Mouse (Mus musculus) adrenal gland, postnatal 14 days (tissue): ENCODE measurements around the gene Smco3. TPM values are rescaled to one million over a fixed set of nuclear protein-coding genes. Genes with fewer than 3 reads are reported as not detected.
A peak's percentile ranks its signal among the peaks of the same experiment; 100 is the strongest.
"Not testable (repeated sequence)": the region's sequence is repeated elsewhere in the genome, so short reads cannot be mapped to it uniquely, and the experiment has no call there.

Experiments used
- DNase-seq: peaks from one replicate; pipeline ENCODE4 v3.0.0; 2021; ENCODE audit warnings: mixed read lengths
- microRNA-seq, 2 experiments: library from miRNA; unstranded; fragments of <30 nt; microRNA quantifications; one replicate each; pipeline ENCODE4 v1.2.0; 2021
- total RNA-seq: library from RNA; stranded (reverse); gene quantifications from 2 replicates; pipeline ENCODE4 v1.2.3, GENCODE M21; 2021

Gene Smco3
- total RNA-seq, 1 experiment from 2014 or later: 0.22 TPM

GRCm38 (mm10) chr6:136804705-136805408 lies 30.4 kb downstream of the Smco3 start:
- DNase-seq: no peak

- peak; percentile 97 for DNase-seq
Measured at GRCm38 (mm10) chr6:136803739-136804633, 31.3 kb downstream of the Smco3 start, which contains the start of gene Hist4h4. Gene Hist4h4 (minus strand): TSS chr6:136804415.

GRCm38 (mm10) chr6:136803093-136803738 lies 32.0 kb downstream of the Smco3 start:
- DNase-seq: no peak

GRCm38 (mm10) chr6:136801274-136801673 lies 34.0 kb downstream of the Smco3 start:
- DNase-seq: no peak

GRCm38 (mm10) chr6:136800710-136801109 lies 34.5 kb downstream of the Smco3 start:
- DNase-seq: no peak

- not testable (repeated sequence) for DNase-seq
Measured at GRCm38 (mm10) chr6:136797874-136798693, 37.2 kb downstream of the Smco3 start.

- no peak for DNase-seq
Measured at GRCm38 (mm10) chr6:136795850-136796249, 39.4 kb downstream of the Smco3 start.

GRCm38 (mm10) chr6:136795110-136795509 lies 40.1 kb downstream of the Smco3 start:
- DNase-seq: no peak

GRCm38 (mm10) chr6:136793831-136794525 lies 41.3 kb downstream of the Smco3 start:
- DNase-seq: no peak

GRCm38 (mm10) chr6:136792884-136793758 lies 42.1 kb downstream of the Smco3 start:
- no peak for DNase-seq

GRCm38 (mm10) chr6:136789391-136789971 lies 45.8 kb downstream of the Smco3 start:
- no peak for DNase-seq

- DNase-seq: no peak
Measured at GRCm38 (mm10) chr6:136782761-136783160, 52.5 kb downstream of the Smco3 start.

GRCm38 (mm10) chr6:136782146-136782545 lies 53.1 kb downstream of the Smco3 start:
- DNase-seq: no peak

GRCm38 (mm10) chr6:136781377-136781986 lies 53.8 kb downstream of the Smco3 start, which contains the start of gene Gucy2c:
Gene Gucy2c (minus strand): TSS chr6:136781765.
- DNase-seq: no peak

Small RNA genes within 50 kb of the gene (microRNA-seq; reads per million reads assigned to microRNA genes)
- 0 reads per million in 2 experiments for gene Gm44364

Other genes starting within 250 kb of the Smco3 start
- 101 and 110 TPM in 2 replicates for gene Plbd1, start 173.5 kb downstream of the Smco3 start, total RNA-seq
- gene Gucy2c, start 53.7 kb downstream of the Smco3 start, total RNA-seq: 0.08 and 0.22 TPM in 2 replicates
- gene Hist4h4, start 31.0 kb downstream of the Smco3 start, total RNA-seq: 24.3 and 24.8 TPM in 2 replicates
- gene H2afj, start 27.2 kb downstream of the Smco3 start, total RNA-seq: 124 TPM in 2 replicates
- 0.38 and 1.1 TPM in 2 replicates for gene BC049715, start 7.8 kb downstream of the Smco3 start, total RNA-seq
- 73.4 and 79.6 TPM in 2 replicates for gene Wbp11, start 7.2 kb downstream of the Smco3 start, total RNA-seq
- gene Art4, start 22.3 kb upstream of the Smco3 start, total RNA-seq: 6.0 and 7.4 TPM in 2 replicates
- 177 and 231 TPM in 2 replicates for gene Mgp, start 40.4 kb upstream of the Smco3 start, total RNA-seq
- 0.30 TPM in 1 of 2 replicates, not detected in the other for gene Erp27, start 86.7 kb upstream of the Smco3 start, total RNA-seq
- gene Pde6h, start 88.4 kb upstream of the Smco3 start, total RNA-seq: 0.44 TPM in 1 of 2 replicates, not detected in the other
- gene Arhgdib, start 106.4 kb upstream of the Smco3 start, total RNA-seq: 24.4 and 62.7 TPM in 2 replicates